In the genomic region with DNA sequence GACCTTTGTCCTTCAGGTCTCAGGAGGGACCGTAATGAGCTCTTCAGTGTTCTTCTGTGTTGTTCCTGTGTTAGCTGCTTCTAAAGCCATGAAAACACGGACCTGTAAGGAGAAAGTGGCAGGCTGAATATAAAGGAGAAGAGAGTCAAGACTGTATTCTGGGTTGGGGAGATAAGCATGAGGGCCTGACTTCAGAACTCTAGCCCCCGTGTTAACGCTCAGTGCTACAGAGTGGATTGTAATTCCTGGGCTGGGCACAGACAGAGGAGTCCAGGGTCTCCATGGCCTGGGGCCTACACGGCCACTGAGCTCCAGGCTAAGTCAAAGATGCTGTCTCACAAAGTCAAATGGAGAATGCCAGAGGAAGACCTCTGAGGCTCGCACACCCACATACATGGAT, we compare ENCODE assay signal across 17 mouse cellular contexts.
"Had no signal": no experiment of that assay in that cellular context is flagged by ENCODE, and none has a peak within 500 bp of the region (broad histone marks: within the 10 kb centered on the region; RNA-seq: fewer than 3 reads in every experiment).

No protein-coding gene starts in this region.

- DNase-seq: kidney, adult 2 months; kidney, postnatal 25 days; layer of hippocampus, adult 9-11 months; lung, embryonic 14.5 days; right cerebral cortex, postnatal 25 days had no signal

- H3K4me3 ChIP-seq: layer of hippocampus, adult 2 months; limb, embryonic 10.5 days; limb, embryonic 13.5 days; midbrain, embryonic 10.5 days; midbrain, embryonic 13.5 days; myocyte had no signal

- H3K27ac ChIP-seq: kidney, postnatal 0 days; layer of hippocampus, adult 2 months; limb, embryonic 10.5 days; limb, embryonic 13.5 days; macrophage; midbrain, embryonic 10.5 days; midbrain, embryonic 13.5 days; stomach, postnatal 0 days had no signal

- H3K4me2 ChIP-seq: limb, embryonic 13.5 days; lung, embryonic 14.5 days; midbrain, embryonic 13.5 days had no signal

- H3K4me1 ChIP-seq: limb, embryonic 13.5 days had no signal

- ATAC-seq: intestine, postnatal 0 days; lung, postnatal 0 days; midbrain, embryonic 13.5 days; midbrain, embryonic 16.5 days had no signal

- H3K9me3 ChIP-seq: limb, embryonic 10.5 days; limb, embryonic 13.5 days; midbrain, embryonic 10.5 days; midbrain, embryonic 13.5 days had no signal

- H3K27me3 ChIP-seq: limb, embryonic 13.5 days; midbrain, embryonic 13.5 days had no signal

- H3K9ac ChIP-seq: limb, embryonic 13.5 days; lung, embryonic 14.5 days; midbrain, embryonic 13.5 days had no signal
